Mouse (Mus musculus) hindbrain, embryonic 11.5 days (tissue): ENCODE measurements around the gene Zfp664. TPM values are rescaled to one million over a fixed set of nuclear protein-coding genes. Genes with fewer than 3 reads are reported as not detected.

Experiments
- ATAC-seq: fragments of 200-750 bp; cut with Nextera tagmentation; 2 replicates; pipeline ENCODE4 v1.8.0; 2017; ENCODE audit warnings: mild to moderate bottlenecking, moderate TSS enrichment, moderate library complexity; ENCODE audit not compliant: low FRiP score
- DNase-seq: peaks from one replicate; pipeline ENCODE4 v3.0.0-alpha.2; 2015; ENCODE audit warnings: low spot score
- H3K27ac ChIP-seq: fragments of 300-500 bp; sonication (generic); 2 replicates; pipeline ENCODE4 v1.5.1; 2014; ENCODE audit warnings: mild to moderate bottlenecking, low read depth, low read length
- H3K27me3 ChIP-seq: fragments of 300-500 bp; sonication (generic); 2 replicates; pipeline ENCODE4 v1.6.1; 2014; ENCODE audit warnings: mild to moderate bottlenecking, low read length, moderate library complexity, mixed read lengths; ENCODE audit not compliant: control insufficient read depth, insufficient read depth
- H3K36me3 ChIP-seq: fragments of 300-500 bp; sonication (generic); 2 replicates; pipeline ENCODE4 v1.6.1; 2014; ENCODE audit warnings: mild to moderate bottlenecking, low read length, moderate library complexity, mixed read lengths; ENCODE audit not compliant: control insufficient read depth, insufficient read depth
- H3K4me1 ChIP-seq: fragments of 300-500 bp; sonication (generic); replicated peaks from 2 replicates; pipeline ENCODE4 v1.6.1; 2014; ENCODE audit warnings: low read length, mixed read lengths; ENCODE audit not compliant: control insufficient read depth, insufficient read depth
- H3K4me2 ChIP-seq: fragments of 300-500 bp; sonication (generic); replicated peaks from 2 replicates; pipeline ENCODE4 v1.6.1; 2014; ENCODE audit warnings: mild to moderate bottlenecking, low read depth, low read length
- H3K4me3 ChIP-seq: fragments of 300-500 bp; sonication (generic); 2 replicates; pipeline ENCODE4 v1.5.1; 2014; ENCODE audit warnings: low read depth, low read length
- H3K9ac ChIP-seq: fragments of 300-500 bp; sonication (generic); 2 replicates; pipeline ENCODE4 v1.6.1; 2014; ENCODE audit warnings: low read depth, low read length
- H3K9me3 ChIP-seq: fragments of 300-500 bp; sonication (generic); 2 replicates; pipeline ENCODE4 v1.6.1; 2016; ENCODE audit warnings: low read length; ENCODE audit not compliant: control insufficient read depth
- WGBS: fragments of 180-500 bp; shearing (Covaris S2); extraction: QIAGEN DNeasy Blood & Tissue Kit; methylation state at CpG from one replicate; pipeline ENCODE4 v1.1.7; 2014; 5-methylcytosine and 5-hydroxymethylcytosine counted together
- polyA plus RNA-seq: library from polyadenylated mRNA; unstranded; fragments of >200 nt; fragmentation: Nextera tagmentation; extraction: Ambion mirVana; gene quantifications from 2 replicates; pipeline ENCODE4 v1.2.1, GENCODE M21; 2014

The Zfp664 gene
- 150 and 168 TPM in 2 replicates for polyA plus RNA-seq

DNA sequence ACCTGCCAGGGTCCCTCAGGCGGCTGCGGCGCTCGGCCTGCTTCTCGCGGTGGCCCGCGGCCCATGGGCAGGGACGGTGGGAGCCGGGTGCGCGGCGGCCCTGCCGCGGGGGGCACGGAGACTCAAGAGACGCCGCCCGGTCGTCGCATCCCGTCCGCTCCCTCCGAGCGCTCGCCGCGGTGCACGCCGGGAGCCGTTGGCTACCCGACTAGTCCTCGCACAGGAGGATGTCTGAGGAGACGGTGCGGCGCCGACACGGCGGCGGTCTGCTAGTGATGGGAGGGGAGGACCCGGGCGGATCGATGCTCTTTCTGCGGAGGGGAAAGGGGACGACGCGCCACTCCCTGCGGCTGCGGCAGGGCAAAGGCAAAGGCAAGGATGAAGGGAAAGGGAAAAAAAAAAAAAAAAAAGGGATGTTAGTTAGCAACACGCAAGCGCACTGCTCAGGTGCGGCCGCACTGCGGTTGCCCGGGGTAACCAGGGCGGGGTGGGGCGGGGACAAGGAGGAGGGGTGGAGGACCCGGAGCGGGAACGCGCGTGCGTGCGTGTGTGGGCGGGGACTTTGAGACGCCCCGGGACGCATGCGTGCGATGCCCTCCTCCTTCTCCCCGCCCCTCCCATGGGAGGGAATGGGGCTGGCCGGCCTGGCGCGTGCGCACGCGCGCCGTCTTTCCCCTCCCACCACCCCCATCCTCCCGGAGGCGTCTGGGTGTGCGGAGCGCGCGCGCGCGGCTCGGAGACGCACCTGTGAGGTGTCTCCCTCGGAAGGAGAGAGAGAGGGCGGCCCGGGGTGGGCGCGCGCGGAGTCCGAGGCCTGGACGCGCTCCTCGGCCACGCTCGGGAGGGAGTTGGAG is at the start of gene Zfp664, which contains the start of gene Ccdc92:
TSS of gene Zfp664 (plus strand) at position 679 of the 854 bp plus-strand sequence.
TSS of gene Ccdc92 (minus strand) at position 412 of the 854 bp plus-strand sequence.
- Histone ChIP-seq H3K4me1 (0 out of 2 replicates have a peak, but pooled peaks cover 5% of the 10 kb centered on the region), H3K27me3 (peaks cover 7% of the 10 kb centered on the region; the same call in 1 of the 2 replicates), H3K27ac (peak within 1 kb of the TSS; percentile 95), H3K4me3 (peak within 1 kb of the TSS; percentile 99), H3K4me2 (peak within 1 kb of the TSS; percentile 96), H3K9me3 (no peaks in the 10 kb centered on the region), H3K36me3 (no peaks in the 10 kb centered on the region), H3K9ac (peak within 1 kb of the TSS; percentile 97)
- WGBS = under 1% methylated on average over 85 of the region's 103 CpGs
- ATAC-seq = peak; percentile 91
- peak; percentile 100 for DNase-seq

DNA sequence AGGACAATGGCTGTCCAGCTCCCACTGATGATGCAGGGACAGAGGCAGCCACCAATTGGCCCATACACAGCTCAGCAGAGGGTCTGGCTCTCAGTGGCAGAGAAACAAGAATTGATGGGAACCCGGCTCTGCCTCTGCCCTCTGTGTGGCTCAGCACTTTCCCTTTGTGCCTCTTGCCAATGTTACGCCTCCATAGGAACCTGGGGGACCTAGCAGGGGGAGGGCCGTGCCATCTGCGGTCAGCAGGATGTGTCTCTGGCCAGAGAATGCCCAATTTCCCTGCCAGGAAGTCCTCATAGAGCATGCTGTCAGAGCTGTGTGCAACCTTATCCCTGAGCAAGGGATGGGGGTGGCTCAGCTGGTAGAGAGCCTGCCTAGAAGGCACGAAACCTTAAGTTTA is 47.7 kb upstream of the Zfp664 start:
- Histone ChIP-seq H3K4me2 (no peak overlapping the region), H3K27me3 (no peaks in the 10 kb centered on the region), H3K9me3 (no peaks in the 10 kb centered on the region), H3K9ac (no peak overlapping the region), H3K36me3 (no peaks in the 10 kb centered on the region), H3K27ac (no peak overlapping the region), H3K4me1 (no peaks in the 10 kb centered on the region), H3K4me3 (no peak overlapping the region)
- DNase-seq (no peak), ATAC-seq (no peak)
- 81% methylated on average over 5 of the region's 5 CpGs for WGBS

DNA sequence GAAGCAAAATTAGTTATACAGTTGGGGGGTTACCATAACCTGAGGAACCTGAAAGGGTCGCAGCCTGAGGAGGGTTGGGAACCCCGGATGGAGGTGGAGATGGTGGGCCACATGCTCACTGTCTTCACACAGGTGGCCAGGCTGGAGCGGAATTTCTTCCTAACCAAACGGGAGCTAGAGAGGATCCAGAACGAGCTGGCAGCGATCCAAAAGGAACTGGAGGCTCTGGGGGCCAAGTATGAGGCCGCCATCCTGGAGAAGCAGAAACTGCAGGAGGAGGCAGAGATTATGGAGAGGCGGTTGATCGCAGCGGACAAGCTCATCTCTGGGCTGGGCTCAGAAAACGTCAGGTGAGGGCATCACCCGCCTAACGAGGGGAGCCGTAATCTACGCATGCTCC is 45.4 kb upstream of the Zfp664 start:
- Histone ChIP-seq H3K4me1 (no peaks in the 10 kb centered on the region), H3K36me3 (no peaks in the 10 kb centered on the region), H3K27me3 (no peaks in the 10 kb centered on the region), H3K9me3 (no peaks in the 10 kb centered on the region), H3K9ac (no peak overlapping the region), H3K4me3 (no peak overlapping the region), H3K27ac (no peak overlapping the region), H3K4me2 (no peak overlapping the region)
- no peak for ATAC-seq
- no peak for DNase-seq
- 92% methylated on average over 15 of the region's 15 CpGs for WGBS

DNA sequence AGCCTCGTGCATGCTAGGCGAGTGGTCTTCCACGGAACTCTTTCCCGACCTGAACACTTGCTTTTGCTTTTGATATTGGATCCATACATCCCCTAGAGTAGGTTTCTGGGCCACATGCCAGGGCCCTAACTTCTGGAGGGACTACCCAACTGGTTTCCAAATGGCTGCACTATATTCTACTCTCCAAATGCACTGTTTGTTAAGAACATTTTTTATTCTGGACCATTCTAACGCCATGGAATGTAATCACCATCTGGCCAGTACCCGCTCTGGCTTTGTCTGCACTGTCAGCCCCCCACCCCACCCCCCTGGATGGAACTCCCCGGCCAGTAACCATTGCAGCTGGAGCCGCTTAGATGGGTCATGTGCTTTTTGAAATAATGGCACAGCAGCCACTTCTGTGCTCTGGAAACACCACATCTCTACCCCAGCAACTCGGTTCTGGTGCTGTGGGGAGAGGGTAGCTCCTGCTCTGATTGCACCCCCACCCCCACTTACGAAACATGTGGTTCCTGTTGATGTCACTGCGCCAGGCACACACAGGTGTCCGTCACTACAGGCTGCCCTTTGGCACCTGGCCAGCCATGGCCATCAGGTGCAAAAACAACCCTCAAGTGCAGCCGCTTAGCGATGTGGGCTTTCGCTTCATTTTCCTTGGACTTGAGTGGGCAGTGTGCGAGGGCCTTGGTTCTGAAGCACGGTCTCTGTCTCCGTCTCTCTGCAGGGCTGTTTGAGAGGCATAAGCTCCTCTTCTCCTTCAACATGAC is 40.2 kb upstream of the Zfp664 start:
- H3K9me3 ChIP-seq = no peaks in the 10 kb centered on the region
- 87% methylated on average over 18 of the region's 18 CpGs for WGBS
- ATAC-seq (no peak), DNase-seq (no peak)
- H3K27ac ChIP-seq = no peak overlapping the region
- H3K36me3 ChIP-seq = no peaks in the 10 kb centered on the region
- no peak overlapping the region for H3K4me2 ChIP-seq
- H3K9ac ChIP-seq = no peak overlapping the region
- H3K27me3 ChIP-seq = no peaks in the 10 kb centered on the region
- H3K4me3 ChIP-seq = no peak overlapping the region
- H3K4me1 ChIP-seq = no peaks in the 10 kb centered on the region

DNA sequence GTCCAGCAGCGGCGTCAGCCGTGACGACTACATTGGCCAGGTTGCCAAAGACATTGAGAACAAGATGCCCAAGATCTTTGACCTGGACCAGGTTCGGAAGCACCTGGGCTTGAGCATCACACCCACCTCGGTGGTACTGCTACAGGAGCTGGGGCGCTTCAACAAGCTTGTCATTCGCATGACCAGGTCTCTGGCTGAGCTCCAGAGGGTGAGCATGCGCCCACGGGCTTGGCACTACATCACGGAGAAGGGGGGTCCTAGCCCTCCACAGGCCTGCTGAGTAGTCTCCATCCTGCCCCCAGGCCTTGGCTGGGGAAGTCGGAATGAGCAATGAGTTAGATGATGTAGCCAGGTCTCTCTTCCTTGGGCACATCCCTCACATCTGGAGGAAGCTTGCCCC is 32.2 kb upstream of the Zfp664 start:
- WGBS = 94% methylated on average over 12 of the region's 12 CpGs
- H3K9me3 ChIP-seq = no peaks in the 10 kb centered on the region
- H3K9ac ChIP-seq = no peak overlapping the region
- no peaks in the 10 kb centered on the region for H3K27me3 ChIP-seq
- H3K27ac ChIP-seq = no peak overlapping the region
- H3K4me1 ChIP-seq = no peaks in the 10 kb centered on the region
- 0 out of 2 replicates have a peak, but pooled peaks cover 2% of the 10 kb centered on the region for H3K36me3 ChIP-seq
- no peak for ATAC-seq
- no peak overlapping the region for H3K4me2 ChIP-seq
- no peak overlapping the region for H3K4me3 ChIP-seq
- no peak for DNase-seq

DNA sequence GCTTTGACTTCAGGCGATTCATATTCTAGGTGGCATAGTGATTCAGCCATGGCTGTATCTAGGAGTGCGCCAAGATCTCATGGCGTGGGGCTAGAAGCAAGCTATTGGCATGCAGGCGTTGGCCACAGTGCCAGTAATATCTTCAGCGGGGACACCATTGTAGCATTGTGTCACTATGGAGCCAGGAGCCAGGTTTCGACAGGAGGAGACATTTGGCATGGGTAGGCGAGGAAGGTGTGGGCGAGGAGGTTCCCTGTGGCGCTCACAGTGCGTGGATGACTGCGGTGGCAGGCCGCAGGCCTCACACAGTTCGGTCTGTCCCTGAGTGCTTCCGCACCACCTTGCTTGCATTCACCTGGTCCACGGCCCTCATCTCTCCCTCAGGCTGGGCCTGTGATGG is 27.3 kb upstream of the Zfp664 start:
- Histone ChIP-seq H3K4me2 (no peak overlapping the region), H3K4me3 (no peak overlapping the region), H3K27ac (no peak overlapping the region), H3K9me3 (no peaks in the 10 kb centered on the region), H3K9ac (no peak overlapping the region), H3K36me3 (0 out of 2 replicates have a peak, but pooled peaks cover 3% of the 10 kb centered on the region), H3K27me3 (no peaks in the 10 kb centered on the region), H3K4me1 (no peaks in the 10 kb centered on the region)
- DNase-seq (no peak), ATAC-seq (no peak)
- WGBS = 93% methylated on average over 15 of the region's 15 CpGs

DNA sequence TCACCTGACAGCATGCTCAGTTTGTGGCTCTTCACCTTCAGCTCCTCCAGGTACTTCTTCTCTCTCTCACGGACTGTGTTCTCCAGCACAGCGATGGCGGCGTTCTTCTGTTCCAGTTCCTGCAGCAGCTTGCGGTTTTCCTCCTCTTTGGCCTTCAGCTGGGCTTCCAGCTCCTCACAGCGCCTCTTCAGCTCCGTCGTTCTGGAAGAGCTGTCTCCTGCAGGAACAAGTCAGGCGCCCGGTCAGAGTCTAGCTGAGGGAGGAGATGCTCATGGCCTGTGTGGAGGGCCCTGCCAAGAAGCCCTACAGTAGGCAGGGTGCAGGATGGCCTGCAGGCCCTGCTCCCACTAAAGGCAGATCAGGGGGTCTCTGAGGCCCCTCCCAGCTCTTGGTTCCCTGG is 26.4 kb upstream of the Zfp664 start:
- H3K4me1 ChIP-seq = no peaks in the 10 kb centered on the region
- no peak for ATAC-seq
- no peaks in the 10 kb centered on the region for H3K27me3 ChIP-seq
- H3K9me3 ChIP-seq = no peaks in the 10 kb centered on the region
- H3K9ac ChIP-seq = no peak overlapping the region
- WGBS = 95% methylated on average over 10 of the region's 10 CpGs
- H3K27ac ChIP-seq = no peak overlapping the region
- DNase-seq = no peak
- H3K4me3 ChIP-seq = no peak overlapping the region
- H3K4me2 ChIP-seq = no peak overlapping the region
- H3K36me3 ChIP-seq = 0 out of 2 replicates have a peak, but pooled peaks cover 3% of the 10 kb centered on the region

DNA sequence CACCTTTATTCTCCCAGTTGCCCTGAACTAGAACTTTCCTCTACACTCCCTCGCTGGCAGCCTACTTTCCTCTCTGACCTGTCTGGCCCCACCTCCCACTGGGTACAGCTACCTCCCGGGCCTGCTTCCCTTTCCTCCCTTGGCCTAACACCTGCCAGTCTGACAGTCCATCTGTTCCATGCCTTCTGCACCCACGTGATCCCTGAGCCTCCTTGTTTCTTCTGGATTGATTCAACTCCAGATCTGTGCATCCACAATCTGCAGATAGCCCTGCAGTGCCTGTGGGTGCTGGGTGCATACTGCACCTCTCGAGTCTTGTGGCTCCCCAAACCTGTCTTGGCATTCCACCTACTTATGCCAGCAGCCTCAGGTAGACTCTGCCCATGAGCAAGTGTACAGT is 25.9 kb upstream of the Zfp664 start:
- H3K9me3 ChIP-seq = no peaks in the 10 kb centered on the region
- DNase-seq (no peak), ATAC-seq (no peak)
- H3K4me2 ChIP-seq = no peak overlapping the region
- no peaks in the 10 kb centered on the region for H3K4me1 ChIP-seq
- no peak overlapping the region for H3K27ac ChIP-seq
- H3K27me3 ChIP-seq = no peaks in the 10 kb centered on the region
- no peak overlapping the region for H3K9ac ChIP-seq
- WGBS = 81% methylated on average over 4 of the region's 4 CpGs
- 0 out of 2 replicates have a peak, but pooled peaks cover 3% of the 10 kb centered on the region for H3K36me3 ChIP-seq
- no peak overlapping the region for H3K4me3 ChIP-seq
